Mouse (Mus musculus): Measurements from ENCODE around the gene Ripor2.

Ripor2 gene

DNA sequence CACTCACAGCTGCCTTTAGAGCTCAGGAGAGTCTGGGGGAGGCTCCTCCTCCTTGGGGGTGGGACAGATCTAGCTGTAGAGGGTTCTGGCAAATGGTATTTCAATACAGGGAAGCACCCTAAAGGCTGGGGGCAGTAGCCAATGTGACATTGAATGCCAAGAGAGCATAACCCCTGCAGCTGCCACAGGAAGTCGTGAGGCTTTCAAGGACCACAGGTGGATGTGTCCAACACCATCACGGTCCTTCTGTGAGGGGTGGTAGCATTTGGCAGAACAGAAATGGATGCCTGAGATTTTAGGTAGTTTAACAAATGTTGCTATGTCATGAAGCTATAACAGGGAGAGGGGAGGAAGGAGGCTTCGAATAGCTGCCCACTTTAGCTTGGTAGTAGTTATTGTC, 63.2 kb downstream of the Ripor2 start:
- no peak for DNase-seq (ENCODE audit: extremely low read depth, insufficient read length, low spot score)

GRCm38 (mm10) chr13:24646324-24646723, 64.3 kb downstream of the Ripor2 start:
- DNase-seq (ENCODE audit: extremely low read depth, insufficient read length, low spot score): no peak

DNA sequence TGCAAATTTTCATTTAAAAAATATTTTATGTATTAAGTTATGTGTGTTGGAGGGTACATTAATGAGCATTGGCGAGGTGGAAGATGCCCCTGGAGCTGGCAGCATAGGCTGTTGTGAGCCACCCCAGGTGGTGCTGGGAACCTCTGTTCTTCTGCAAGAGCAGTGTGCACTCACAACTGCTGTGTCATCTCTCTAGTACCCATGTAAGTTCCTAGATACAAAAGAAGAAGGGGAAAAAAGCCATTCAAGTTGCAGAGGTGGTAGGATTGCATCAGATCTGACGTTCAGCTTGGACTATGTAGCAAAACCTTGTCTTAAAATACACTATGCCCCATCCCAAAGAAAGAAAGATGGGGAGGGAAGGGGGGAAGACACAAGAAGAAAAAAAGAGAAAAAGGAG, 65.5 kb downstream of the Ripor2 start:
- DNase-seq (ENCODE audit: extremely low read depth, insufficient read length, low spot score): no peak

DNA sequence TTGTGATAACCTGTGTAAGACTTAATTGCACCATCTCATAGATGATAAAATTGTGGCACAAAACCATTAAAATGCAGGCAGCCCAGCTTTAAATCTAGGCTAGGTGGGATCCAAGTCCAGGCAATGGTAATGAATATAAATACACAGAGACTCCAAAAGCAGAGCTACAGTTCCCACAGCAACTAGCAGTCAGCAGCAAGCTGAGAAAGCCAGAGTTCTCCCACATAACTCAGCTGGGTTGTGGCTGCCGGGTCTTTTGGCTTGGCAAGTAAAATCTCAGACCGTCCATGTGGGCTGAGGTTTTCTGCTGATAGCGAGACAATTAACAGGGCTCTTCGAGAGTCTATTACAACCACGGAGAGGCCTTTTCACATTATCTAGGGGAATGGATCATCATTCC, 66.0 kb downstream of the Ripor2 start:
- no peak for DNase-seq (ENCODE audit: extremely low read depth, insufficient read length, low spot score)

DNA sequence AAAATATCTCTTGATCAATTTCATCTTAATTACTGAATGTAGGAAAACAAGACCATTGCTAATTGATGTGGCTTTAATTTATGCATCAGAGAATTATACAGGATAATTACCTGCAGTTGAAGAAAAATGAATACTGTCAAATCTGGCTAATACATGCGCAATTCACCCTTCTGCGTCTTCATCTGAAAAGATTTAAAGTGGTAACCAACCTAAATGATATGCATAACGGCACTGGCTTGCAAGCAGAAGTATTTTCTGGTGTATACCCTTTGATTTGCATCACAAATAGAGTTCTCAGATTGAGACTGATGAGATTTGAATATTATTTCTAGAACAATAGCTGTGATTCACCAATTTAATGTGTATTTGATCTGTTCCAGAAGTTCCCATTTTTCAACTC, 66.7 kb downstream of the Ripor2 start:
- DNase-seq (ENCODE audit: extremely low read depth, insufficient read length, low spot score): no peak

DNA sequence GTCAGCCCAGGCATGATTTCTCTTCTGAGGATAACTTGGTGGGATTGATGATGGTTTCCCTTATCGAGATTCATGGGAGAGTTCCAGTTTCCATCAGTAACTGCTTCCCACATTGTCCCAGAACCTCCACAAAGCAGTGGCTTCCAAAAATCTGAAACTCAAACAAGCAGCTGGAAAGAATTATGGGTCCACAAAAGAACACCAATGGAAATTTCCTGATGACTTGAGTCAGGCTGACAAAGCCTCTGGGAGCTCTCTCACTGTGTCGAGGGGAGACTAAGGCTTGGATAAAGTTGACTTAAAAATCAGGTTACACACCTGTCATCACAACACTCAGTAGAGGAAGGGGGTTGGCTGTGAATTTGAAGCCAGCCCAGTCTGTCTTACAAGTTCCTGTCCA, 67.1 kb downstream of the Ripor2 start:
- no peak for DNase-seq (ENCODE audit: extremely low read depth, insufficient read length, low spot score)

GRCm38 (mm10) chr13:24651018-24651417, 69.0 kb downstream of the Ripor2 start:
- no peak for DNase-seq (ENCODE audit: extremely low read depth, insufficient read length, low spot score)

DNA sequence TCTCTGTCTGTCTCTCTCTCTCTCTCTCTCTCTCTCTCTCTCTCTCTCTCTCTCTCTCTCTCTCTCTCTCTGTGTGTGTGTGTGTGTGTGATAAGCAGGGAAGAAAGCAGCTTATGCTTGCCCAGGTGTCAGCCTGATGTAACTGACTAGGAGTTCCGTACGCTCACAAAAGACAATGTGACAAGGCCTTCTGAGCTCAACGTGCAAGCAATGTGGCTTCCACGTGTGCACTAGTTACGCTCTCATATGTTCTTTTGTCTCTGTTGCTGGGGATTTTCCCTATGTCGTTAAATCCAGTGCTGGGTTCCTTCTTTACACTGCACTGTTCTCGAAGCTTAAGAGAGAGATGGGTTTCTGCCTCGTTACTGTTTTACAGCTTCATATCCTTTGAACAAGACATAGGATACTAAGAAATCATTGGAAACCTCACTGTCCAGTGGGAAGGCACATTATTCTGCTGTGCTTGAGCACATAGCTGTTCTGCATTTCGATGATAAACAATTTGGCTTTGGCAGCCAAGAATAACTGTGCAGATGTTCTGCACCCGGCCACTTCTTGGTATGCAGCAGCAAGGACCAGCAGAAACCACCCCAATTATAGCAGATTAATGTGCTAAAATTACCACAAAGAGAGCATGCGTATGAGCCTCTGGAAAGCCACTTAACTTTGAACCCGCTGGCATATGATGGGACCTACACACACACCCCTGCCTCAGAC, 73.1 kb downstream of the Ripor2 start:
- DNase-seq (ENCODE audit: extremely low read depth, insufficient read length, low spot score): no peak

DNA sequence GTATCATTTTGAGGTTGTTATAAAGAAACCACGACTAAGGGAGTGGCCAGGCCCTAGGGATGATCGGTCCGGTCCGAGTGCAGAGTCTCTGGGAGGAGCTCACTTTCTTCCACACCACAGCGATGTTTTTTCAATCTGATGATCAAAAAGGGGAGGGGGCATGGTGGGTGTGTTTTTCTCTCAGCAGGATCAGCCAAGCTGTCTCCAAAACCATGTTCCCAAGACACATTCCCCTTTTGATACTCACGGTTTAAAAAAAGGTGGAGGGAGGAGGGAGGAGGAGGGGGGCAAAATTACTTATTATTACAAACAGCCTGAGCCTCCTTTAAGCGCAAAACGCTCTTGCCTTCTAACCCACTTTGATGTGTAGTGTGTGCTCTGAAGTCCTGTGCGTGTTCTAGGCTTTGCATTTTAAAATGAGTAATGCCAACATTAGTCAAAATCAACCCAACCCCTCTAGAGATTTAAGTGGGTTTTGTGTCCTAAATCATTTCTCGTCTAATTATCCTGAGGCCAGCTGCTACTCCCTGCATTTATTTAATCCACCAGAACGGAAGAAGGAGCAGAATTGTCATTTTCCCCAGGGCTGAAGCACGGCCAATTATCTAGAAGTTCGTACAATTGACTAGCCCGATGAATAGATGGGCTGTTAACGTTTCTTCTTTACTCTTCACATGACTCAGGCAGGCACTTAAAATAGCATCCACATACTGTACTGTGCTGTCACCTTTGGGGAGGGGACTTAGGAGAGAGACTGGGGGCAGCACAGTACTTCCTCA, 74.9 kb downstream of the Ripor2 start:
- DNase-seq (ENCODE audit: extremely low read depth, insufficient read length, low spot score): no peak

- no peak for DNase-seq (ENCODE audit: extremely low read depth, insufficient read length, low spot score)
Measured at GRCm38 (mm10) chr13:24666763-24667162, 84.8 kb downstream of the Ripor2 start.

GRCm38 (mm10) chr13:24668556-24668955, 86.6 kb downstream of the Ripor2 start:
- no peak for DNase-seq (ENCODE audit: extremely low read depth, insufficient read length, low spot score)

GRCm38 (mm10) chr13:24670676-24671075, 88.7 kb downstream of the Ripor2 start:
- DNase-seq (ENCODE audit: extremely low read depth, insufficient read length, low spot score): no peak

DNA sequence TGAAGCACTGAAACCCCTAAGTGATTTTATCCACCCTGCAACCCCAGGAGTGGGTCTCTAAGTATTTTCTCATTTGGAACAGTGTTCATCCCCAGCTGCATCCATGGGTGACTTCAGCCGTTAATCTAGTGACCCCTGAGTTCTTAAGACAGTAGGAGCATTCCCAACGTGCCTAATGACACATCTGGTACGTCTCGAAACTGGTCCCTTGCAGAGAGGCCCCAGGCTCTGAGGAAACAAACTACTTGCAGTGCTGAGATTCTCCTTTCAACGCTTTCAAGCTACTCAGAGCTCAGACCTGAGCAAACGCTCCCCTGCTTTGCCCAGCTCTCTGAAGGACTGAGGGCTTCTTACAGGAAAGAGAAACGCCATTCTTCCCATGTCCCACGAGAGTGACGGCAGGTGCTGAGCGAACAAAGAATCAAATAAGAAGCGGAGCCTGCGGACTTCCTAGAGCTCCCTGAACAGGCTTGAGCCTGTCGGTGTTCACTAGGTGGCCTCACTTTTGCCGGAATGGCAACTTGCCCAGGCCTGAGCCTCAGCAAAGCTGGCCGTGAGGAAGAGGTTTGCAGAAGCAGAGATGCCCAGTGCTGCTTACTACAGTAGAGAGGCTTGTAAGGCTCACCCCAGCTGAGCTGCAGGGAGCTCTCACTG, 97.2 kb downstream of the Ripor2 start:
- DNase-seq (ENCODE audit: extremely low read depth, insufficient read length, low spot score): no peak

- no peak for DNase-seq (ENCODE audit: extremely low read depth, insufficient read length, low spot score)
Measured at GRCm38 (mm10) chr13:24680951-24681350, 99.0 kb downstream of the Ripor2 start.

GRCm38 (mm10) chr13:24682346-24682745, 100.4 kb downstream of the Ripor2 start:
- DNase-seq (ENCODE audit: extremely low read depth, insufficient read length, low spot score): no peak

GRCm38 (mm10) chr13:24684503-24684902, 102.5 kb downstream of the Ripor2 start:
- DNase-seq (ENCODE audit: extremely low read depth, insufficient read length, low spot score): no peak

DNA sequence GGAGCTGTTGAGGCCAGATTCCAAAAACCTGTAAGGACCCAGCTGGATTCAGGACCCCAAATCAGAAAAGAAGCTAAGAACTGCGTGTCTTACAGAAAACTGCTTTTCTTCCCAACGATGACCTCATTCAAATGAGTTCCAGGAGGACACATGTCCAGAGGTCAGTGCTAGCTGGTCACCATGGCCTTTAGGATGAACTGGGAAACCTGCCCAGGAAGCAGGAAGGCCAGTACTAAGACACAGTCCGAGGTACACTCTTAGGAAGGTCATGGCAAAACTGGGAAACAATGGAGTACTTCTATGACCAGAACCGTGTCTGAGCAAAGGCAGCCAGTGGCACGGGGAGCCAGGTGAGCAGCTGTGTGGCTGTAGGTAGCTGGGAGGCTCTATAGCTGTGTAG, 103.9 kb downstream of the Ripor2 start:
- no peak for DNase-seq (ENCODE audit: extremely low read depth, insufficient read length, low spot score)

DNA sequence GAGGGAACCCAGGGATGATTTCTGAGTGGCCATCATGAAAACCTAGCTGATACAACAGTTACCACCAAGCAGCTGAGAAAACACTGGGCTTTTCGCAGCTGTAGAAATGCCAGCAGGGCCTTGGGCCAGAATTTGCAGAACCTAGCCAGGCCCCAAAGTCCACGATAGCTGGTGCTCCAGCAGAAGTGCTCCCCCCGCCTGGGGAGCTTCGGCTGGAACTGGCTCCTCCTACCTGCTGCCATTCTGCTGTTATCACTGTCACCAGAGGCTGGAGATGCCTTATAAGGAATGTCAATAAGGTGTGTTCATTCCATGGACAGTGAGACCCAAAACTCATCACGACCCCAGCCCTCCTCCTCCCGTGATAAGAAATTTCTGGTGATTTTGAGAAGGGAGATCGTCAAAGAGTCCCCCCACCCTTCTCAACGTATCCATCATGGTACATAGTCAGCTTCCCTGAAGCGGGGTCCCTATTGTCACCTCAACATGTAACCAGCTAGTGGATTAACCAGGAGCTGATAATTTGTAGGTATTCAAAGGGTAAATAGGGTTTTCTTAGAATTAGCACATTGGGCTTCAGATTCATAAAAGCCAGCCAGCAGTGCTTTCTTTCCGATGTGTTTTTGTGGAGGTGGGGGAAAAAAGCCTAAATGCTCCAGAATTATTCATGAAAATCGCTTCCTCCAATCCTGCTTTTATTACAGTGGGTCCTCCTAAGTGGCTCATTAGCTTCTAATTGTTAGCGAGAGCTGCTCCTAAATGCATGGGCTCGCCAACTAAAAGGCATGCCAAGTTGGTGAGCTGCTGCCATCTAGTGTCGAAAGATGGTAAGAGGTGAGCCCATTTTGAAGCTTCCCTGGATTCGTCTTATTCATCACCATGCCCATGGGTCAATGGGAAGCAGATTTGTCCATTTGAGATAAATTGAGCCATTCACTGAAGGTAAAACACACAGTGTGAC, 105.0 kb downstream of the Ripor2 start:
- peak; percentile 27 for DNase-seq (ENCODE audit: extremely low read depth, insufficient read length, low spot score)

DNA sequence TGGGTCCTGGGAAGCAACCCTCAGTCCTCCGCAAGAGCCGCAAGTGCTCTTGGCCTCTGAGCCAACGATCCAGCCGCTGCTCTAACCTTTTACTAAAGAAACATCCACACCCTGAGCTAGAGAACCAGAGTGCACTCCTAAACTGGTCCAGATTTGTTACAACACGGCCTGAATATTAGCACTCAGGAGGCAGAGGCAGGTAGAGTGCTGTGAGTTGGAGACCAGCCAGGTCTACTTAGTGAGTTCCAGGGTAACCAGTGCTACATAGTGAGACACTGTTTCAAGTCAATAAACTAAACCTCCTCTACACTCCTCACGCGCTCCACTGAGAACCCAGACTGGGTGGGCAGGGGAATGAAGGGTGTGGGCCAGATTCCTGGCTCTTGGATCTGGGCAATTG, 111.3 kb downstream of the Ripor2 start:
- no peak for DNase-seq (ENCODE audit: extremely low read depth, insufficient read length, low spot score)

DNA sequence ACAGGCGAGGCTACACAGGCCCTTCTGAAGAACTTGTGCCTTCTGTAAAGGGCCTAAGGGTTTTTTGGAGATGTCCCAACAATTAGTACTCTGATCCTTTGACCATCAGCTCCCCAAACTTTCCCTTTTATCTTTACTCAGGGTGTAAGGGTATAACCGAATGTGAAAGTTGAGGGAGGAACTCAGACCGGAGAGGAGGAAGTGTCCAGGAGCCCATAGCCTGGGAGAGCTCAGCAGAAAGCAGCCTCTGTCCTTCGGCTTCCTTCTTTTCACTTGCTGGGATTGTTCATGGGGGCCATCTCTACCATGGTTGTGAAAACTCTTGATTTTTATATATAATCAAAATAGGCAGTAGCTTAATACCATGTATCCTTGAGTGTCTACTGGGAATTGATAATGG, 116.8 kb downstream of the Ripor2 start:
- DNase-seq (ENCODE audit: extremely low read depth, insufficient read length, low spot score): no peak

GRCm38 (mm10) chr13:24702128-24702527, 120.1 kb downstream of the Ripor2 start:
- DNase-seq (ENCODE audit: extremely low read depth, insufficient read length, low spot score): no peak

All from 3134 (cell line).